Mouse (Mus musculus): ENCODE data around the gene Psmg4.

The Psmg4 gene

GRCm38 (mm10) chr13:34162491-34163303 is at the start of gene Psmg4:
Psmg4 (plus strand) TSS chr13:34162964.
- peak; percentile 99 for DNase-seq

GRCm38 (mm10) chr13:34113086-34113485 is 49.7 kb upstream of the Psmg4 start:
- peak; percentile 93 for DNase-seq

GRCm38 (mm10) chr13:34114654-34115053 is 48.1 kb upstream of the Psmg4 start:
- DNase-seq: peak; percentile 24

- no peak for DNase-seq
Observed at GRCm38 (mm10) chr13:34116508-34116907, 46.3 kb upstream of the Psmg4 start.

DNA sequence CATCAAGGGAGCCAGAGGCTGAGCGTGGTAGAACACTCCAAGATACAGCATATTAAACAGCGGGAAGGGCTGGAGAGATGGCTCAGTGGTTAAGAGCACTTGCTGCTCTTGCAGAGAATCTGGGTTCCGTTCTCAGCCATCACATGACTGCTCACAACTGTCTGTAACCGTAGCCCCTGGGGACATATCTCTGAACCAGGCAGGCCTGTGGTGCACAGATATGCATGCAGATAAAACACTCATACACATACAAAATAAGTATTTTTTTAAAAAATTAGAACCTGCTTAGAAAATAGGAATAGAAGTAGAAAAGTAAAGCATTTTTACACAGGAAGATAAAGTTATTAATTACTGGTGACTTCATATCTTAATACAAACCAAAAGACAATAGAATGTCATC is 43.9 kb upstream of the Psmg4 start:
- no peak for DNase-seq

DNA sequence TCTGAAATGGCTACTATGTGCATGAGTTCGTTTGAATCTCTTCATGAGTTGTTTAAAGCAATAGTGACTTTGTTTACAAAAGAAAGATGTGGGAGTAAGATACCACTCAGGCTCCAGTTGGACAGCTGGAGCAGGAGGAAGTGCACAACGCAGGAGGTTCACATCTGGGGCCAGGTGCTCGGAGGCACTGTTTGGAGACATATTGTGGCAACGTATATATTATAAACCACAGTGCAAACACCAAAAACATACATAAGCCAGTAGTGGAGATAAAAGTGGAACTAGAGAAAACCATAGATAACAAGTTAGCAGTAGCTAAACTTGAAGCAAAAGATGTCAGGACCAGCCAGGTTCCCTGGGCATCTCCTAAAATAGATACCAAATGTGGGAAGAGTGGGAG is 43.4 kb upstream of the Psmg4 start:
- DNase-seq: no peak

DNA sequence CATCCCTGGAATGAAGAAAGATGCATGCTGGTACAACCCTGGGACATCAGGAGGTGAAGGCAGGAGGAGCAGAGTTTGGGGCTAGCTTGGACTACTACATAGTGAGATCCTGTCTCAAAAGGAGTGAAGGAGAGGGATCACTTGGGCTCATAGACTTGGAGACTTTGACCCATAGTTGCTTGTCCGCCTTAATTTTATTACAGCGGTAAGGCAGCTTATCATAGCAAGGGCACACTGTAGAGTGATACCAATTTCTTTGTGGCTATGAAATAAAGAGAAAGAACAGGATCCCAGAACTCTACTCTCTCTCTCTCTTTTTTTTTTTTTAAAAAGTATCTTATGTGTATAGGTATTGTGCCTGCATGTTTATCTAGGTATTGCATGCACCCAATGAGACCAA is 42.2 kb upstream of the Psmg4 start:
- DNase-seq: no peak

DNA sequence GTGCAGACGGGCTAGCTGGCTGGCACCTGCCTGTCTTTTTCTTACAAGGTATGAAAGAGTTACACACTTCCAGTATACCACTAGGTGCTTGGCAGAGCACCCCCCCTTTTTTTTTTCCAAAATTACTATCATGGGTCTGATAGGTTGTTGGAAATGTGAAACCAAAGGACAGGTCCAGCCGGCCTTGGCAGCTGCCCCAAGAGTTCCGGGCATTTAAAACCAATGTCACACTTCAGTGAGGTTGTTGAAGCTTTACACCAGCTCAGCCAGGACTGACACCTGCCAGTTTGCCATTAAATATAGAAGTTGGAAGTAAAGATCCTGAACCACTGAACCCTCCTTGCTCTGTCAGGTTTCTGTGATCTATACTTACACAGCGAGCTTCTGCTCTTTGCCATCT is 37.1 kb upstream of the Psmg4 start:
- peak; percentile 95 for DNase-seq

DNA sequence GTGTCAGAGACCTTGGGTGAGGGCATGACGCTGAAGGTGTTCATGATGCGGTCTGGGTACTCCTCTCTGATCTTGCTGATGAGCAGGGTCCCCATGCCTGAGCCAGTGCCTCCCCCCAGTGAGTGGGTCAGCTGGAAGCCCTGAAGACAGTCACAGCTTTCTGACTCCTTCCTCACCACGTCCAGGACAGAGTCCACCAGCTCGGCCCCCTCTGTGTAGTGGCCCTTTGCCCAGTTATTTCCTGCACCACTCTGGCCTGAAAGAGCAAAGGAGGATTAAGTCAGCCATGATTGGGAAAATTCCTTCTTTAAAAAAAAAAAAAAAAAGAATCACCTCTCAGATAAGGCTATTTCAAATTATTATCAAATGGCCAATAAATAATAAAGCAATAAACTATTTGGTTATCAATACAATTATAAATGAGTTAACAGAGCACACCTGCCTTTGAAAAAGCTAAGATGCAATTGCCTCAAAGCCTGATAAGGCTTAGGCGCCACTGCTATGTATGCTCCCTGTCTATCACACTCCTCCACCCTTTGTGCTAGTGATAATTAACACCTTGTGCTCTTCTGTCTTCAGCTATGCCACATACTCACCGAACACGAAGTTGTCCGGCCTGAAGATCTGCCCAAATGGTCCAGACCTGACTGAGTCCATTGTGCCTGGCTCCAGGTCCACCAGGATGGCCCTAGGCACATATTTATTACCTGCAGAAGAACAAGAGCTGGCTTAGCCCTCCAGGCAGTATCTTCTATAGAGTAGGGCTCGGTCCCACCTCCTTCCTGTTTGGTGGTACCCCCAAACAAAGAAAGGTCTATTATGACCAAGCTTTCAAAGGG is 34.3 kb upstream of the Psmg4 start:
- no peak for DNase-seq

DNA sequence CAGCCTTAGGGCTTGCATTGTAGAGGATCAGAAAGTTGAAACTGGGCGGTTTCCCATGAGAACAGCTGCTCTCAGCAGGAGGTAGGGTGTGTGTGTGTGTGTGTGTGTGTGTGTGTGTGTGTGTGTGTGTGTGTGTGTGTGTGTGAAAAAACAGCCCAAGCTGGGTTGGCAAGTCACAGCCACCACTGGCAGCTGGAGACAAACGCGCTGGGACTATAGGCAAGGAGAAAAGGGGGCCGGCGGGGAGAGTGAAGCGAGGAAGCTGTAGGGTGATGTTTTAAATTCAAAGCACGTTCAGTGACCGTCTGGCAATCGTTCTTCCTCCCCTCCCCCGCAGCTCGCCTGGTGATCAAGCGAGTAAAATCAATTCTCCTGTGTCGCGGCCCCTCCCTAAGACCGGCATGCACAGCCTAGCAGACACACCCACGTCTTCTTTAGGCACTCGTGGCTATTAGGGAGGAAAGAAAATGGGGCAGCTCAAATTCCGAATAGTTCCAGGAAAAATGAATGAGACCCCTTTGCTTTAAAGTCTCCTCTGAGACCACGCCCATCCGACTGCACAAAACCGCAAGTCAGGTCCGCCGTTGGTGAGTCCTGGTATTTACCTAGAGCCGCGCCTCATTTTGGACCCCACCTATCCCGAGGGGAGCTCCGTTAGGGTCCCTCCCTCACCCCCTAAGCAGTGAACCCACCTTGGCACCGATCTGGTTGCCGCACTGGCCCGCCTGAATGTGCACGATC is 33.1 kb upstream of the Psmg4 start:
- DNase-seq: peak; percentile 94

GRCm38 (mm10) chr13:34130226-34130731 is 32.5 kb upstream of the Psmg4 start, which contains the start of gene Tubb2b:
Tubb2b (minus strand) TSS chr13:34130466.
- DNase-seq: peak; percentile 97

- peak; percentile 95 for DNase-seq
Observed at GRCm38 (mm10) chr13:34131011-34131707, 31.6 kb upstream of the Psmg4 start.

DNA sequence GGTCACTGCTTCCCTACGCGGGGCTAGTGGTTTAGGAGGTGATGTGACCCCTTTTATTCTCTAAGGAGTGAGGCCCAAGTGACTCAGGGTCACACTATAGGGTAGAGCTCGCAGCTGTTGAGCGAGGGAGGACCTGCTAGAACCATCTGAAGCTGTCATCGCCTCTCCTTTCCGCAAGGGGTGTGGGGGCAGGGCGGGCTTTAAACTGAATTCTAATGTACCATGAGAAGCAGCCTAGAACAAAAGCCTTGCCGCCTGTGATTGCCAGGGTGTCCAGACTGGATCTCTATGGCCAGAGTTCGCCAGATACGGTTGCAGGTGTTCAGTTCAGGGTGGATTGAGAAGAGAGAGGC is 31.1 kb upstream of the Psmg4 start:
- peak; percentile 93 for DNase-seq

DNA sequence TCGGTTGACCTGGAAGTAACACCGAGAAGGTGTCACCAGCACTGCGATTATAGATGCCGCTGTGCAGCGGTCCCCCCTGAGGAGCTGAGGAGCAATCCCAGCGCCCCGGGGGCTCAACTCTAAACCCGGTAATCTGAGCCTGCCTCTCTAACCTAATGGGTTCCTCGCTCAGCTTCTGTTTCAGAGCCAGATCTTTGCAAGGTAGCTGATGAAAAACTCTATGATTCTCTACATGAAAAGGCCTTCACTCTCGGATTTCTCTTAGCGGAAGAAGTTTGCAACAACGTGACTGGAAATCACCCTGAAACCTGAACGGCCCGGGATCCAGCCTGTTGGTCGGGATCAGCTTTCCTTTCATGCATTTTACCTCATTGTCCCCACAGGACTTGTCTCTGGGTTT is 30.5 kb upstream of the Psmg4 start:
- DNase-seq: no peak

DNA sequence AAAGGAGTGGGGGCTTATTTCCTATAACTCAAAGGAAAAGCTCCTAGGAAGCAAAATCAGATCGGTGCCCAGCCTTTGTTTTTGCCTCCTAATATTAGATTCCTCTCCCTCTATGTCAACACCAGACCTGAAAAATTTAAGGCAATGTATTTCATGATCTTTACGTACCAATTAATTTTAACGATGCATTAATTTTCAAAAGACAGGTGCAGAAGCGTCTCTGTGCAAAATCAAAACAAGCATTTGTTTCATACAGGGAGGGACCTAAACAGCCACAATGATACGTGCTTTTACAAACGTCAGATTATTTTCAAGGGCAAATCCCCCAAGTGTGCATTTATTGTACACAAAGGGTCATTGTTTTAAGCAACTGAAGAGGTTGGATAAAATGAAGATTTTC is 29.9 kb upstream of the Psmg4 start:
- no peak for DNase-seq

DNA sequence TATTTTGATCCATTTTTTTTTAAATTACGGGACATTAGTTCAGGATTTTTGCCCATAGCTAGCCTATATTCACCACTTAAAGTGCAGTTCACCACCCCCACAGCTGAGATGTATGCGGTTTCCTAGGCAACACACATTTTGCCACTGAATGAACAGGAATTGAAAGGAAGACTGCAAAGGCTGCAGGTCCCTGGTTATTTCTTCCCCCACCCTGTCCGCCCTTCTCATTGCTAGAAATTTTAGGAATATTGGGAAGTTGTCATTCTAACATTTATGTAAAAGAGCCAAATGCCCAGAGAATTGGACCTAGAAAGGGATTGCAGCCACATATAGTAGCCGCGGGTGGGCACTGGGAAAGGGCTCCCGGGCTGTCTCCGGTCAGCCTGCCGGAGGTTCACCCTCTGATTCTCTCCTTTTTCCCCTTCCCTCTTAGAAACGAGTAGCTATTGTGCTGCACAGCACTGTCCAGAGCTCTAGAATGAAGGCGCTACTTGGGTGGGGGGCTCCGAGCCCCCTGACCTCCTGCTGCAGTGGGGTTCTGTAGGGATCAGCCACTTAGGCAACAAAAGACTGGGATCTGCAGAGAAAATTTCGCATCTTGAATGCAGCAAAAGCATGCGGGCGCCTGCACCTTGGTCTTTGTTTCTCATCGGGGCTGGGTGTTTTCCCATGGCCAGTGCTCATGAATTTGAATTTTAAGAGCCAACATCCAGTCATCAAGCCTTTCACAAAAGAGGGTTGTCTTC is 29.3 kb upstream of the Psmg4 start:
- peak; percentile 76 for DNase-seq

DNA sequence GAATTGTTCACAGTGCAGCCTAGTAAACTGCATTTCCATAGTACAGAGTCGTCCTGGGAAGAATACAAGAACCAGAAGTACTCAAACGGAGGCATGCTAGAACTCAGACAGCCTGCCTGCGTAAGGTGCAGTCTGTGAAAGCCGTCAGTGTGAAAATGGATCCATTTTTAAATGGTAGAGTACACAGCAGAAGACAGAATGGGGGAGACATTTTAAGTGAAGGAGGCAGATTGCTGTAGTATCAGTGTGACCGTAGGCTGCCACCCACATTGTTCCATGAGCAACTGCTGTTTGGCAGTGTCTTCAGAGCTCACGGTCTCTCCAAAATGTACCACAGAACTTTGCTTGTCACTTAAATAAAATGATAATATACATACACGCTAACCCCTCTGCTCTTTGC is 28.5 kb upstream of the Psmg4 start:
- peak; percentile 16 for DNase-seq

GRCm38 (mm10) chr13:34136605-34137004 is 26.2 kb upstream of the Psmg4 start:
- DNase-seq: peak; percentile 95

DNA sequence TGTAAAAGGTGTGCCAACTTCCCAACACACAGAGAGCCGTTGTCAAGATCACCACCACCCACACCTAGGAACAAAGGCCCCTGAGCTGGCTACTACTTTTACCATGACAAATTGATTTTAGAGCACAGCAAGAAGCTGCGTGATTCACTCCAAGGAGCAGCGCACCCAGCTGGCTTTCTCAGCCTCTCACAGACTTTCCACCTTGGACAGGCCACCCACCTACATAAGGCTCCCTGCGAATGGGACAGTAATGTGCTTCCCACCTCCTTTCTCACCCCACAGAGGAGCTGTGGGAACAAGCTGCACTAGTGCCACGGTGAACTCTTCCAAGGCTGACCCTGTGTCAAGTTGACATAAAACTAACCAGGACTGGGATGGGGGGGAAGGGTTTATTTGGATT is 19.4 kb upstream of the Psmg4 start:
- peak; percentile 48 for DNase-seq

DNA sequence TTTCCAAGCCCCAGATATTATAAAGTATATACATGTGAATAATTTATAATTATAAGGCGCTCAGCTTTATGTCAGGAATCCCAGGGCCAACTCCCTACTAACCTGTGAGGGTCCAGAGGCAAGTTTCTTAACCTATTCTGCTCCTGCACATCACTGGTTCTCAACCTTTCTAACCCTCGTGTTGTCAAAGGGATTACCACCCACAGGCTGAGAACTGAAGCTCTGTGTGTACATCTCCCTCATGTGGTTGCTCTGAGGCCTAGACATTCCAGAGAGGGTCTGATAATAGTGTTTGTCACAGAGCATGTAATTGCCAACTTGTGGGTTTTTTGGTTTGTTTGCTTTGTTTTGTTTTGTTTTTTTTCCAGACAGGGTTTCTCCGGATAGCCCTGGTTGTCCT is 15.8 kb upstream of the Psmg4 start:
- no peak for DNase-seq

DNA sequence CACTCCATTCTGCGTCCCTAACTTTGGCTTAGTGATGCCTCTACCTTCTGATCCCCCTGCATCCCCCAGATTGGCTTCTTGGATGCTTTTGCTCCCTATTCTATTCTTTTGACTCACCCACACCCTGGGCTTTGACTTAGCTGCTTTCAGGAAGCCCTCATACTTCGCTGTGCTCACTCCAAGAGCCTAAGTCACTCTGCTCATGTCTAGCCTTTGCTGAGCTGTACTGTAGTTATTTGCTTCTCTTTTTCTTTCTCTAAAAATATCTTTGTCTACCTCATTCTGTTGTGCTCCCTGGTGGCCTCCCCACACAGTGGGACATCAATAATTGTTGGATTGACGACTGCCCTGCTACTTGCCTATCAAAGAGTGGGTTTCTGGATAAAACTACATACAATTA is 14.6 kb upstream of the Psmg4 start:
- DNase-seq: peak; percentile 89
